Mouse (Mus musculus) heart, adult 2 months (tissue): ENCODE data around the gene Lcor. TPM values are rescaled to one million over a fixed set of nuclear protein-coding genes. Genes with fewer than 3 reads are reported as not detected.

ENCODE experiments used
- DNase-seq, 2 experiments: peaks; one replicate each; pipeline ENCODE4 v3.0.0; 2021
- H3K27ac ChIP-seq: fragments of 200-600 bp; 2 replicates; pipeline ENCODE4 v1.8.1; 2022
- H3K27me3 ChIP-seq: fragments of 200-500 bp; 2 replicates; pipeline ENCODE4 v1.6.1; 2012; ENCODE audit warnings: mild to moderate bottlenecking, low read length, inconsistent platforms, mixed read lengths; ENCODE audit not compliant: control insufficient read depth, insufficient read depth
- H3K36me3 ChIP-seq: fragments of 200-500 bp; 2 replicates; pipeline ENCODE4 v1.6.1; 2012; ENCODE audit warnings: low read length, inconsistent platforms; ENCODE audit not compliant: control insufficient read depth, insufficient read depth
- H3K4me1 ChIP-seq: fragments of 200-500 bp; 2 replicates; pipeline ENCODE4 v1.6.1; 2011; ENCODE audit warnings: low read length; ENCODE audit not compliant: control insufficient read depth, insufficient read depth
- H3K4me3 ChIP-seq: fragments of 200-600 bp; 2 replicates; pipeline ENCODE4 v1.8.1; 2022
- H3K79me2 ChIP-seq: fragments of 200-500 bp; replicated peaks from 2 replicates; pipeline ENCODE4 v1.6.1; 2012; ENCODE audit warnings: mild to moderate bottlenecking, inconsistent platforms, low read length, moderate library complexity, mixed read lengths; ENCODE audit not compliant: control insufficient read depth, insufficient read depth
- H3K9ac ChIP-seq: fragments of 200-500 bp; 2 replicates; pipeline ENCODE4 v1.6.1; 2012; ENCODE audit warnings: low read depth, mild to moderate bottlenecking, control low read depth, inconsistent platforms, low read length, mixed read lengths
- CTCF ChIP-seq: fragments of 200-600 bp; IDR thresholded peaks from 2 replicates; pipeline ENCODE4 v1.8.1; 2022; ENCODE audit warnings: antibody characterized with exemption, mild to moderate bottlenecking, moderate library complexity
- EP300 ChIP-seq: fragments of 200-500 bp; IDR thresholded peaks from 2 replicates; pipeline ENCODE4 v1.6.1; 2011; ENCODE audit warnings: low read depth, low read length, control low read depth; ENCODE audit not compliant: insufficient read depth
- POLR2A ChIP-seq: fragments of 200-500 bp; IDR thresholded peaks from 2 replicates; pipeline ENCODE4 v1.6.1; 2011; ENCODE audit warnings: mild to moderate bottlenecking, low read depth, low read length, control low read depth; ENCODE audit not compliant: insufficient read depth
- WGBS: fragments of 180-500 bp; shearing (Covaris S2); methylation state at CpG from one replicate; pipeline ENCODE4 v1.1.7; 2018; 5-methylcytosine and 5-hydroxymethylcytosine counted together
- intact Hi-C: fragments of 180-260 bp; cut with DNase I; formaldehyde crosslinking; loops from one replicate; pipeline ENCODE4 v1.15.1; 2025
- polyA plus RNA-seq: library from polyadenylated mRNA; depleted of rRNA; stranded (reverse); fragments of >200 nt; gene quantifications from 2 replicates; pipeline ENCODE4 v1.2.3, GENCODE M21; 2012
- total RNA-seq, 2 experiments: library from RNA; stranded (reverse); gene quantifications; 2 replicates each; pipeline ENCODE4 v1.2.3; 2021

Gene Lcor
- total and polyA plus RNA-seq, 3 experiments: 1.7 to 12.8 (median 12.2) TPM

GRCm38 (mm10) chr19:41579311-41579920, 97.0 kb downstream of the Lcor start:
- no peak overlapping the region for H3K27ac ChIP-seq
- DNase-seq: peak; percentile 41 to 43
- H3K9ac ChIP-seq: no peak overlapping the region
- H3K4me1 ChIP-seq: no peaks in the 10 kb centered on the region
- intact Hi-C loops: no loop called here
- H3K4me3 ChIP-seq: no peak overlapping the region
- TF ChIP-seq CTCF (0 out of 2 replicates have a peak, but pooled peaks have one; percentile 24), EP300 (no peak)
- no peaks in the 10 kb centered on the region for H3K27me3 ChIP-seq
- WGBS: 71% methylated on average over 4 of the region's 4 CpGs
- H3K36me3 ChIP-seq: no peaks in the 10 kb centered on the region
- no peaks in the 10 kb centered on the region; the same call in 1 of the 2 replicates for H3K79me2 ChIP-seq

- Histone ChIP-seq H3K36me3 (no peaks in the 10 kb centered on the region), H3K27me3 (no peaks in the 10 kb centered on the region), H3K4me1 (no peaks in the 10 kb centered on the region), H3K4me3 (no peak within 1 kb of the TSS), H3K79me2 (no peaks in the 10 kb centered on the region), H3K9ac (no peak within 1 kb of the TSS), H3K27ac (no peak within 1 kb of the TSS)
- TF ChIP-seq EP300: no peak
- TF ChIP-seq CTCF: no peak
- TF ChIP-seq POLR2A: no peak
- intact Hi-C loops: no loop called here
- 94% methylated on average over 23 of the region's 23 CpGs for WGBS
- DNase-seq: no peak
Observed at GRCm38 (mm10) chr19:41581706-41582420, 99.4 kb downstream of the Lcor start, which contains the start of gene Gm340. Gene Gm340, plus strand, starts transcription at chr19:41582370.

- H3K27ac ChIP-seq: no peak overlapping the region
- H3K9ac ChIP-seq: no peak overlapping the region
- no peaks in the 10 kb centered on the region for H3K36me3 ChIP-seq
- WGBS: 96% methylated on average over 5 of the region's 5 CpGs
- H3K27me3 ChIP-seq: no peaks in the 10 kb centered on the region
- TF ChIP-seq POLR2A: no peak
- TF ChIP-seq CTCF: no peak
- no peak for TF ChIP-seq EP300
- intact Hi-C loops: no loop called here
- no peaks in the 10 kb centered on the region for H3K4me1 ChIP-seq
- H3K79me2 ChIP-seq: no peaks in the 10 kb centered on the region
- H3K4me3 ChIP-seq: no peak overlapping the region
- DNase-seq: no peak
Observed at GRCm38 (mm10) chr19:41582918-41583514, 100.6 kb downstream of the Lcor start.

GRCm38 (mm10) chr19:41586752-41587151, 104.3 kb downstream of the Lcor start:
- 96% methylated on average over 10 of the region's 10 CpGs for WGBS
- no peak overlapping the region for H3K27ac ChIP-seq
- no peaks in the 10 kb centered on the region for H3K4me1 ChIP-seq
- no peak overlapping the region for H3K9ac ChIP-seq
- no peaks in the 10 kb centered on the region for H3K79me2 ChIP-seq
- TF ChIP-seq EP300: no peak
- no peak for TF ChIP-seq CTCF
- TF ChIP-seq POLR2A: no peak
- DNase-seq: no peak
- intact Hi-C loops: no loop called here
- H3K27me3 ChIP-seq: no peaks in the 10 kb centered on the region
- no peak overlapping the region for H3K4me3 ChIP-seq
- H3K36me3 ChIP-seq: no peaks in the 10 kb centered on the region

- TF ChIP-seq POLR2A: no peak
- TF ChIP-seq EP300: no peak
- TF ChIP-seq CTCF: no peak
- H3K36me3 ChIP-seq: no peaks in the 10 kb centered on the region
- H3K79me2 ChIP-seq: no peaks in the 10 kb centered on the region
- H3K4me1 ChIP-seq: no peaks in the 10 kb centered on the region
- no peak overlapping the region for H3K4me3 ChIP-seq
- intact Hi-C loops: no loop called here
- no peaks in the 10 kb centered on the region for H3K27me3 ChIP-seq
- no peak overlapping the region for H3K9ac ChIP-seq
- 91% methylated on average over 20 of the region's 20 CpGs for WGBS
- H3K27ac ChIP-seq: no peak overlapping the region
- DNase-seq: no peak
Observed at GRCm38 (mm10) chr19:41587431-41588222, 105.2 kb downstream of the Lcor start.
